Mouse (Mus musculus) lung, embryonic 14.5 days (tissue): Measurements from ENCODE around the gene Max. TPM values are rescaled to one million over a fixed set of nuclear protein-coding genes. Genes with fewer than 3 reads are reported as not detected.
A peak's percentile ranks its signal among the peaks of the same experiment; 100 is the strongest.

Experiments used
- ATAC-seq: fragments of 200-750 bp; cut with Nextera tagmentation; 2 replicates; pipeline ENCODE4 v1.8.0; 2017; ENCODE audit warnings: mild to moderate bottlenecking, moderate TSS enrichment, moderate library complexity; ENCODE audit not compliant: insufficient read depth
- DNase-seq: peaks from one replicate; pipeline ENCODE4 v3.0.0-alpha.2; 2015
- H3K27ac ChIP-seq: fragments of 300-500 bp; sonication (generic); 2 replicates; pipeline ENCODE4 v1.5.1; 2014; ENCODE audit warnings: low read depth, mild to moderate bottlenecking, moderate library complexity
- H3K27me3 ChIP-seq: fragments of 300-500 bp; sonication (generic); 2 replicates; pipeline ENCODE4 v1.6.1; 2014; ENCODE audit warnings: low read length, control low read depth; ENCODE audit not compliant: insufficient read depth
- H3K36me3 ChIP-seq: fragments of 300-500 bp; sonication (generic); 2 replicates; pipeline ENCODE4 v1.6.1; 2014; ENCODE audit warnings: control low read depth; ENCODE audit not compliant: insufficient read depth
- H3K4me1 ChIP-seq: fragments of 300-500 bp; sonication (generic); 2 replicates; pipeline ENCODE4 v1.6.1; 2014; ENCODE audit warnings: antibody characterized with exemption, control low read depth; ENCODE audit not compliant: insufficient read depth
- H3K4me2 ChIP-seq: fragments of 300-500 bp; sonication (generic); 2 replicates; pipeline ENCODE4 v1.6.1; 2014; ENCODE audit warnings: mild to moderate bottlenecking
- H3K4me3 ChIP-seq: fragments of 300-500 bp; sonication (generic); 2 replicates; pipeline ENCODE4 v1.5.1; 2014; ENCODE audit warnings: low read depth, low read length
- H3K9ac ChIP-seq: fragments of 300-500 bp; sonication (generic); 2 replicates; pipeline ENCODE4 v1.6.1; 2014
- H3K9me3 ChIP-seq: fragments of 300-500 bp; sonication (generic); 2 replicates; pipeline ENCODE4 v1.6.1; 2016; ENCODE audit warnings: low read depth, low read length, control low read depth
- CTCF ChIP-seq: IDR thresholded peaks from 2 replicates; pipeline ENCODE4 v1.5.1; 2016; ENCODE audit warnings: antibody characterized with exemption, low read depth
- WGBS: fragments of 180-500 bp; shearing (Covaris S2); extraction: QIAGEN DNeasy Blood & Tissue Kit; methylation state at CpG from one replicate; pipeline ENCODE4 v1.1.7; 2014; 5-methylcytosine and 5-hydroxymethylcytosine counted together
- polyA plus RNA-seq: library from polyadenylated mRNA; unstranded; fragments of >200 nt; fragmentation: Nextera tagmentation; extraction: Ambion mirVana; gene quantifications from 2 replicates; pipeline ENCODE4 v1.2.1, GENCODE M21; 2014

The Max gene
- 23.7 and 25.5 TPM in 2 replicates for polyA plus RNA-seq

DNA sequence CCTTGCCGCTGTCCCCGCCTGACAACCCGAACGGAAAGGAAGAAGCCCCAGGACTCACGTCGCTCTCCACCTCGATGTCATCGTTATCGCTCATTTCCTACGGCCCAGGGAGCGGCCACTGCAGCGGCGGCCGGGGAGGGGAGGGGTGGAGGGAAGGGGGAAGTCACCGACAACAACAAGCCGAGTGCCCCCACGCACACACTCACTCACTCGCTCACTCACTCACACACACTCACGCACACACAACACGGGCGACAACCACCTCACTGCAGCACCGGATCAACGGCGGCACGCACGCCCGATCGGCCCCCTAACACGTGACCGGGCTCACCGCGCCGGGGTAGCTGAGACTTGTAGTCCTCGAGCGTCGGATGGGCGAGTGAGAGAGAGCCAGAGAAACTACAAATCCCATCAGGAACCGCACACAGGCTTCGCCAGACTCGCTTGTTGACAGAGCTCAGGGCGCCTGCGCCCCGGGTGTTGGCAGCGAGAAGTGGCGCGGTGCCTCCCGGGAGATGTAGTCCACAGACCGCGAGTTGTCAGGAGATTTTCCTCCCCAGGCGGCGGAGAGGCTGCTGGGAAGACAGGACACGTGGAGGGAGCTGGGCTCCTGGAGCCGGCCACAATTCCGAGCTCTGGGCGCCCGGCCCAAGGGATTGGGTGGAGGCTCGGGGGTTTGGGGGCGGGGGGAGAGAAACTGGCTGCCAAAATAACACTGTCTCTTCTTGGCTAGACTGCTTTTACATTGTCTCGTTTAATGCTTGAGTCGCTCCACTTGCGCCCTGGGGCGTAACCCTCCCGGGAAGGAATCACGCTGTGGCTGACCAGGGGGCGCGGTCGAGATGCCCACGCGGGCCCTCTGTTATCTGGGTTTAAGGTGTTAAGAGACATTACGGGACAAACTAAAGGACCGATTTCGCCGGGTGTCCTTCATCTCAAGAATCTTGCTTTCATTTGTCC lies at the start of gene Max:
Gene Max, minus strand, starts transcription at position 270 of the 960 bp plus-strand sequence.
- peak; percentile 99 for ATAC-seq
- peak within 1 kb of the TSS; percentile 69 for H3K27ac ChIP-seq

GRCm38 (mm10) chr12:77011092-77011720 lies 49.2 kb upstream of the Max start:
- Histone ChIP-seq H3K9ac (no peak overlapping the region), H3K4me3 (no peak overlapping the region), H3K27me3 (no peaks in the 10 kb centered on the region), H3K9me3 (no peaks in the 10 kb centered on the region), H3K4me2 (no peak overlapping the region), H3K36me3 (no peaks in the 10 kb centered on the region), H3K27ac (no peak overlapping the region), H3K4me1 (no peaks in the 10 kb centered on the region)
- DNase-seq: peak; percentile 56
- WGBS: 49% methylated on average over 6 of the region's 6 CpGs
- no peak for ATAC-seq
- peak; percentile 45 for TF ChIP-seq CTCF

More for the DNA sequence above, at the start of gene Max:
- Histone ChIP-seq H3K9ac (peak within 1 kb of the TSS; percentile 81), H3K36me3 (peaks cover 29% of the 10 kb centered on the region), H3K9me3 (no peaks in the 10 kb centered on the region), H3K27me3 (no peaks in the 10 kb centered on the region), H3K4me3 (peak within 1 kb of the TSS; percentile 77), H3K4me1 (0 out of 2 replicates have a peak, but pooled peaks cover 3% of the 10 kb centered on the region), H3K4me2 (peak within 1 kb of the TSS; percentile 72)
- peak; percentile 40 for TF ChIP-seq CTCF
- peak; percentile 99 for DNase-seq
- WGBS: under 1% methylated on average over 73 of the region's 73 CpGs

GRCm38 (mm10) chr12:77009202-77010030 lies 47.4 kb upstream of the Max start:
- no peak overlapping the region for H3K4me3 ChIP-seq
- TF ChIP-seq CTCF: 0 out of 2 replicates have a peak, but pooled peaks have one; percentile 9
- no peaks in the 10 kb centered on the region for H3K36me3 ChIP-seq
- no peak overlapping the region for H3K4me2 ChIP-seq
- 55% methylated on average over 20 of the region's 20 CpGs for WGBS
- no peak overlapping the region for H3K27ac ChIP-seq
- DNase-seq (peak; percentile 19), ATAC-seq (no peak)
- no peak overlapping the region for H3K9ac ChIP-seq
- no peaks in the 10 kb centered on the region for H3K4me1 ChIP-seq
- H3K27me3 ChIP-seq: no peaks in the 10 kb centered on the region
- H3K9me3 ChIP-seq: no peaks in the 10 kb centered on the region

DNA sequence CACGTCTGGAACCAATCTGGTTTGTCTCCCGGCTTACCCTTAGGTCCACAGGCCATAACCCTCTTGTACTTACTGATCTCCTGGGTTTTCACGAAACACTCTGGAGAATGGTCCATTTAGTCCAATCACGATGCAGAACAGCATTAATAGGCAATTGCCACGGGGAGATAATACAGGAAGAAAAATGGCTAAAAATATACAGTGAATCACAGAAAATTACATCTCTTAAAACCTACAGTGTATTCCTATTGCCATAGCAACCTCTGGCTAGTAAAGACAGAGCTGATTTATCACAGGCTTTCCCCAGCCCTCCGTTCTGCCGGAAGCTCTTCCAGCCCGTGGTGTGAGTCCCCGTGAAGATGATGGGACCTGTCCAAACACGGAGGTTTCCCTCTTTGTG lies 42.9 kb upstream of the Max start:
- no peak overlapping the region for H3K4me3 ChIP-seq
- H3K9me3 ChIP-seq: no peaks in the 10 kb centered on the region
- 44% methylated on average over 10 of the region's 10 CpGs for WGBS
- no peak overlapping the region for H3K27ac ChIP-seq
- no peak overlapping the region for H3K9ac ChIP-seq
- H3K27me3 ChIP-seq: no peaks in the 10 kb centered on the region
- TF ChIP-seq CTCF: no peak
- no peak overlapping the region for H3K4me2 ChIP-seq
- DNase-seq (no peak), ATAC-seq (no peak)
- no peaks in the 10 kb centered on the region for H3K4me1 ChIP-seq
- H3K36me3 ChIP-seq: no peaks in the 10 kb centered on the region

- no peak overlapping the region for H3K4me2 ChIP-seq
- no peak for TF ChIP-seq CTCF
These were observed 40.7 kb upstream of the Max start for GRCm38 (mm10) chr12:77002551-77003228.

DNA sequence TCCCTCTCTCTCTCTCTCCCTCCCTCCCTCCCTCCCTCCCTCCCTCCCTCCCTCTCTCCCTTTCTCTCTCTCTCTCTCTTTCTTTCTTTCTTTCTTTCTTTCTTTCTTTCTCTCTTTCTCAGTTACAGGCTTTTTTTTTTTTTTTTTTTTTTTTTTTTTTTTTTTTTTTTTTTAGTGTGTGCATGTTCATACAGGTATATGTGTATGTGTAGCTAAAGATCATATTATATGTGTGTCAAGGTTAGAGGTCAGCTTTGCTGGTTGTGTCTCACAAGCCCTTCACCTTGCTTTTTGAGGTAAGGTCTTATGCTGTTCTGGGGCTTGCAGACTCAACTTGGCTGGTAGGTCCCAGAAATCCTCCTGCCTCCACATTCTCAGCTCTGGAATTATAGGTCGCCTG lies 39.3 kb upstream of the Max start:
- Histone ChIP-seq H3K36me3 (no peaks in the 10 kb centered on the region), H3K9ac (no peak overlapping the region), H3K9me3 (no peaks in the 10 kb centered on the region), H3K4me1 (no peaks in the 10 kb centered on the region), H3K27me3 (no peaks in the 10 kb centered on the region), H3K27ac (no peak overlapping the region), H3K4me3 (no peak overlapping the region), H3K4me2 (no peak overlapping the region)
- no peak for TF ChIP-seq CTCF
- 70% methylated on average over 1 of the region's 1 CpGs for WGBS
- no peak for ATAC-seq
- no peak for DNase-seq

More at GRCm38 (mm10) chr12:77002551-77003228, 40.7 kb upstream of the Max start:
- Histone ChIP-seq H3K9me3 (no peaks in the 10 kb centered on the region), H3K27me3 (no peaks in the 10 kb centered on the region), H3K4me1 (no peaks in the 10 kb centered on the region), H3K9ac (no peak overlapping the region), H3K4me3 (no peak overlapping the region), H3K27ac (no peak overlapping the region), H3K36me3 (no peaks in the 10 kb centered on the region)
- 77% methylated on average over 8 of the region's 8 CpGs for WGBS
- DNase-seq (no peak), ATAC-seq (no peak)
